8 mouse cellular contexts compared by ENCODE assay signal in genomic region chr8:19968151-19968550, GRCm38 (mm10).
A peak's percentile ranks its signal among the peaks of the same experiment; 100 is the strongest.
DNase-seq lines count a peak whose midpoint lies in the region.
"Not testable (repeated sequence)": the region's sequence is repeated elsewhere in the genome, so short reads cannot be mapped to it uniquely, and the experiment has no call there.

No protein-coding gene starts in this region.

- intact Hi-C loops in left cerebral cortex, postnatal 25 days (cut with DNase I) = not testable (repeated sequence)

- peak; percentile 11 for DNase-seq in adrenal gland, postnatal 25 days
- DNase-seq in frontal cortex, postnatal 25 days (ENCODE audit: low spot score in 2 of 2) = peak; percentile 8 to 20
- peak; percentile 33 for DNase-seq in heart, adult 8-10 months (ENCODE audit: low spot score)
- DNase-seq in kidney, postnatal 10 days = peak; percentile 20
- DNase-seq in left cerebral cortex, postnatal 25 days (ENCODE audit: low spot score in 2 of 2) = peak; percentile 14 to 22
- DNase-seq in ovary, adult 18-20 months (ENCODE audit: low spot score) = peak; percentile 24
- peak; percentile 51 for DNase-seq in testis, postnatal 10 days (ENCODE audit: low spot score)
- peak; percentile 22 for DNase-seq in urinary bladder, postnatal 14 days (ENCODE audit: low spot score)

Comparison
In these comparisons a context has a peak if more than half of its experiments do, and no peak if none do; other contexts are left out.
1. Peak in every context shown above with its lines: DNase-seq.